Mouse (Mus musculus) MEL (cell line): Measurements from ENCODE around the gene Gm5108. TPM values are rescaled to one million over a fixed set of nuclear protein-coding genes. Genes with fewer than 3 reads are reported as not detected.

Experiments used
- DNase-seq: peaks from one replicate; pipeline ENCODE4 v3.0.0; 2011; ENCODE audit warnings: low read depth, low spot score
- H3K27ac ChIP-seq: 2 replicates; pipeline ENCODE4 v1.5.1; 2012; ENCODE audit warnings: low read depth, mild to moderate bottlenecking, control low read depth, low read length, moderate library complexity; ENCODE audit not compliant: control insufficient read depth
- H3K27me3 ChIP-seq, 2 experiments: fragments of 150-350 bp in 1 of 2; sonication (generic) in 1 of 2; 2 replicates each; pipeline ENCODE4 v1.6.1; 2012; ENCODE audit warnings: low read length in 2 of 2, mild to moderate bottlenecking in 2 of 2, improper control_type of control experiment in 1 of 2, moderate library complexity in 1 of 2; ENCODE audit not compliant: insufficient read depth in 2 of 2, control insufficient read depth in 1 of 2
- H3K36me3 ChIP-seq, 2 experiments: 2 replicates each; pipeline ENCODE4 v1.6.1; 2012 to 2014; ENCODE audit warnings: low read length in 2 of 2, improper control_type of control experiment in 1 of 2, inconsistent platforms in 1 of 2, mild to moderate bottlenecking in 1 of 2; ENCODE audit not compliant: insufficient read depth in 2 of 2, control insufficient read depth in 1 of 2
- H3K4me1 ChIP-seq, 2 experiments: fragments of 150-350 bp in 1 of 2; sonication (generic) in 1 of 2; 2 replicates each; pipeline ENCODE4 v1.6.1; 2012; ENCODE audit warnings: low read length in 2 of 2, improper control_type of control experiment in 1 of 2, mild to moderate bottlenecking in 1 of 2; ENCODE audit not compliant: insufficient read depth in 2 of 2, control insufficient read depth in 1 of 2
- H3K4me3 ChIP-seq, 2 experiments: fragments of 150-350 bp in 1 of 2; sonication (generic) in 1 of 2; 2 replicates each; pipeline ENCODE4 v1.5.1; 2012; ENCODE audit warnings: low read depth in 2 of 2, low read length in 2 of 2, mild to moderate bottlenecking in 2 of 2, moderate library complexity in 2 of 2, control low read depth in 1 of 2, improper control_type of control experiment in 1 of 2; ENCODE audit not compliant: control insufficient read depth in 1 of 2, insufficient read depth in 1 of 2
- H3K79me2 ChIP-seq: 2 replicates; pipeline ENCODE4 v1.6.1; 2012; ENCODE audit warnings: mild to moderate bottlenecking, low read length, moderate library complexity; ENCODE audit not compliant: control insufficient read depth, poor library complexity, insufficient read depth
- H3K9ac ChIP-seq: 2 replicates; pipeline ENCODE4 v1.6.1; 2012; ENCODE audit warnings: low read depth, mild to moderate bottlenecking, control low read depth, low read length, moderate library complexity; ENCODE audit not compliant: control insufficient read depth, poor library complexity, severe bottlenecking
- H3K9me3 ChIP-seq: fragments of 150-350 bp; sonication (generic); replicated peaks from 2 replicates; pipeline ENCODE4 v1.6.1; 2012; ENCODE audit warnings: mild to moderate bottlenecking, low read length, improper control_type of control experiment, moderate library complexity; ENCODE audit not compliant: insufficient read depth
- CHD2 ChIP-seq: IDR thresholded peaks from 2 replicates; pipeline ENCODE4 v1.6.1; 2011; ENCODE audit warnings: low read length, improper control_type of control experiment
- CTCF ChIP-seq, 3 experiments: IDR thresholded peaks in 2 of 3; conservative IDR thresholded peaks in 1 of 3; 2 replicates each; pipeline ENCODE4 v1.5.1; 2011 to 2012; ENCODE audit warnings: low read length in 3 of 3, low read depth in 2 of 3, mild to moderate bottlenecking in 2 of 3, improper control_type of control experiment in 1 of 3, inconsistent platforms in 1 of 3, mixed read lengths in 1 of 3, moderate library complexity in 1 of 3; ENCODE audit not compliant: control insufficient read depth in 1 of 3, insufficient read depth in 1 of 3, poor library complexity in 1 of 3, severe bottlenecking in 1 of 3
- ELF1 ChIP-seq: IDR thresholded peaks from 2 replicates; pipeline ENCODE4 v1.6.1; 2014; ENCODE audit warnings: low read depth, mild to moderate bottlenecking, inconsistent platforms, low read length, improper control_type of control experiment, moderate library complexity
- ETS1 ChIP-seq: IDR thresholded peaks from 2 replicates; pipeline ENCODE4 v1.6.1; 2012; ENCODE audit warnings: low read depth, mild to moderate bottlenecking, inconsistent platforms, low read length, improper control_type of control experiment, moderate library complexity
- GATA1 ChIP-seq: IDR thresholded peaks from 2 replicates; pipeline ENCODE4 v1.6.1; 2011; ENCODE audit warnings: low read depth, low read length, improper control_type of control experiment
- HCFC1 ChIP-seq: IDR thresholded peaks from 2 replicates; pipeline ENCODE4 v1.6.1; 2012; ENCODE audit warnings: low read depth, mild to moderate bottlenecking, inconsistent platforms, low read length, improper control_type of control experiment, moderate library complexity
- MAX ChIP-seq: IDR thresholded peaks from 2 replicates; pipeline ENCODE4 v1.6.1; 2011; ENCODE audit warnings: low read length, improper control_type of control experiment
- MAZ ChIP-seq: IDR thresholded peaks from 2 replicates; pipeline ENCODE4 v1.6.1; 2012; ENCODE audit warnings: low read depth, mild to moderate bottlenecking, inconsistent platforms, low read length, improper control_type of control experiment
- MEF2A ChIP-seq: IDR thresholded peaks from 2 replicates; pipeline ENCODE4 v1.6.1; 2014; ENCODE audit warnings: low read depth, mild to moderate bottlenecking, inconsistent platforms, low read length, improper control_type of control experiment; ENCODE audit not compliant: poor library complexity, insufficient replicate concordance, severe bottlenecking; ENCODE audit errors: extremely low read depth
- MXI1 ChIP-seq: IDR thresholded peaks from 2 replicates; pipeline ENCODE4 v1.6.1; 2011; ENCODE audit warnings: mild to moderate bottlenecking, low read depth, low read length, improper control_type of control experiment
- MYB ChIP-seq: IDR thresholded peaks from 2 replicates; pipeline ENCODE4 v1.6.1; 2011; ENCODE audit warnings: mild to moderate bottlenecking, low read depth, low read length, improper control_type of control experiment
- POLR2A ChIP-seq, 2 experiments: IDR thresholded peaks; 2 replicates each; pipeline ENCODE4 v1.6.1; 2011 to 2012; ENCODE audit warnings: low read length in 2 of 2, mild to moderate bottlenecking in 2 of 2, control low read depth in 1 of 2, improper control_type of control experiment in 1 of 2, low read depth in 1 of 2, moderate library complexity in 1 of 2; ENCODE audit not compliant: control insufficient read depth in 1 of 2, insufficient read depth in 1 of 2, poor library complexity in 1 of 2
- POLR2AphosphoS5 ChIP-seq: IDR thresholded peaks from 2 replicates; pipeline ENCODE4 v1.6.1; 2012; ENCODE audit warnings: low read depth, borderline replicate concordance, mild to moderate bottlenecking, inconsistent platforms, low read length, moderate library complexity, mixed read lengths
- RAD21 ChIP-seq: IDR thresholded peaks from 2 replicates; pipeline ENCODE4 v1.6.1; 2011; ENCODE audit warnings: mild to moderate bottlenecking, low read depth, low read length, improper control_type of control experiment
- RCOR1 ChIP-seq: IDR thresholded peaks from 2 replicates; pipeline ENCODE4 v1.6.1; 2012; ENCODE audit warnings: low read depth, mild to moderate bottlenecking, inconsistent platforms, low read length, improper control_type of control experiment
- SIN3A ChIP-seq: IDR thresholded peaks from 2 replicates; pipeline ENCODE4 v1.6.1; 2012; ENCODE audit warnings: low read length, improper control_type of control experiment, inconsistent platforms
- TBP ChIP-seq: IDR thresholded peaks from 2 replicates; pipeline ENCODE4 v1.8.0; 2011; ENCODE audit warnings: low read depth, low read length, improper control_type of control experiment
- TCF12 ChIP-seq: IDR thresholded peaks from 2 replicates; pipeline ENCODE4 v1.6.1; 2014; ENCODE audit warnings: low read depth, mild to moderate bottlenecking, inconsistent platforms, low read length, improper control_type of control experiment, moderate library complexity
- USF1 ChIP-seq: IDR thresholded peaks from 2 replicates; pipeline ENCODE4 v1.6.1; 2014; ENCODE audit warnings: low read depth, mild to moderate bottlenecking, inconsistent platforms, low read length, improper control_type of control experiment, moderate library complexity
- USF2 ChIP-seq, 2 experiments: IDR thresholded peaks; 2 replicates each; pipeline ENCODE4 v1.6.1; 2011 to 2012; ENCODE audit warnings: improper control_type of control experiment in 2 of 2, low read length in 2 of 2, borderline replicate concordance in 1 of 2, inconsistent platforms in 1 of 2, low read depth in 1 of 2, mild to moderate bottlenecking in 1 of 2; ENCODE audit not compliant: insufficient read depth in 1 of 2
- ZC3H11A ChIP-seq: IDR thresholded peaks from 2 replicates; pipeline ENCODE4 v1.6.1; 2012; ENCODE audit warnings: low read depth, mild to moderate bottlenecking, inconsistent platforms, low read length, improper control_type of control experiment
- ZMIZ1 ChIP-seq: IDR thresholded peaks from 2 replicates; pipeline ENCODE4 v1.6.1; 2012; ENCODE audit warnings: low read depth, mild to moderate bottlenecking, inconsistent platforms, low read length, improper control_type of control experiment, moderate library complexity
- polyA plus RNA-seq, 2 experiments: library from polyadenylated mRNA; stranded (reverse) in 1 of 2; unstranded in 1 of 2; fragments of >175 nt in 1 of 2; fragments of >200 nt in 1 of 2; gene quantifications; 2 replicates each; pipeline versions ENCODE4 v1.2.1 to v1.2.4; 2012; ENCODE audit warnings: low replicate concordance in 2 of 2, low read depth in 1 of 2; ENCODE audit not compliant: insufficient read length in 2 of 2, insufficient read depth in 1 of 2, missing spikeins in 1 of 2
- total RNA-seq: library from RNA; depleted of rRNA; stranded (reverse); fragments of 300-350 nt; gene quantifications from 2 replicates; pipeline ENCODE4 v1.2.3, GENCODE M21; 2012

Gm5108 gene
- total and polyA plus RNA-seq, 3 experiments, result not detected

DNA sequence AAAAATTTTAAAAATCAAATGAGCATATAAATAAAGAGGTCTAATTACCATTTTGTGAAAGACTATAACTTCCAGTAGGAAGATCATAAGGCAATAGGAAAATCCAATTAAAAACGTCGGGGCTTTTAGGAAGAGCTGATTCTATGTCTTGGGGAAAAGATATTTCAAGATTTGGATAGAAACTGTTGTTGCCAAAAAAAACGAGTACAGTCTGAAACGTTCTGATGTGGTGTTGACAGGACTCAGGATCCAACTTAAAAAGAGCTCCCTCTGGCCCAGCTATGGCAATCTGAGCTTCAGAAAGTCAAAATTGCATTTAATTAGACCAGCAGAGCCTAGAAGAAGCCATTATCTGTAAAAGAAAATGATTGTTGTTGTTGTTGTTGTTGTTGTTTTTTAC lies 12.6 kb downstream of the Gm5108 start:
- no peak overlapping the region for H3K9ac ChIP-seq
- no peak for TF ChIP-seq HCFC1
- TF ChIP-seq ETS1, result no peak
- no peak for TF ChIP-seq SIN3A
- no peak for TF ChIP-seq USF1
- no peak for TF ChIP-seq MXI1
- TF ChIP-seq RCOR1, result no peak
- TF ChIP-seq ZMIZ1, result no peak
- TF ChIP-seq TBP, result no peak
- TF ChIP-seq CTCF (IDR thresholded peaks at IDR 0.05 in 2 of 3, conservative IDR thresholded peaks at IDR 0.05 in 1 of 3; ENCODE audit: control insufficient read depth in 1 of 3, insufficient read depth in 1 of 3, low read depth in 2 of 3, low read length in 3 of 3, poor library complexity in 1 of 3, severe bottlenecking in 1 of 3), result no peak
- no peak for TF ChIP-seq POLR2A (IDR thresholded peaks at IDR 0.05; ENCODE audit: control insufficient read depth in 1 of 2, insufficient read depth in 1 of 2, low read depth in 1 of 2, low read length in 2 of 2, poor library complexity in 1 of 2)
- TF ChIP-seq ZC3H11A, result no peak
- no peak for TF ChIP-seq CHD2
- TF ChIP-seq ELF1, result no peak
- no peak for TF ChIP-seq USF2 (IDR thresholded peaks at IDR 0.05; ENCODE audit: borderline replicate concordance in 1 of 2, insufficient read depth in 1 of 2, low read depth in 1 of 2, low read length in 2 of 2)
- TF ChIP-seq GATA1, result no peak
- TF ChIP-seq, all 39 proteins: peak for 0
- Histone ChIP-seq H3K9me3 (no peaks in the 10 kb centered on the region), H3K4me1 (no peaks in the 10 kb centered on the region), H3K27ac (no peak overlapping the region), H3K27me3 (no peaks in the 10 kb centered on the region), H3K36me3 (no peaks in the 10 kb centered on the region), H3K79me2 (no peaks in the 10 kb centered on the region), H3K4me3 (no peak overlapping the region)
- DNase-seq, result no peak

DNA sequence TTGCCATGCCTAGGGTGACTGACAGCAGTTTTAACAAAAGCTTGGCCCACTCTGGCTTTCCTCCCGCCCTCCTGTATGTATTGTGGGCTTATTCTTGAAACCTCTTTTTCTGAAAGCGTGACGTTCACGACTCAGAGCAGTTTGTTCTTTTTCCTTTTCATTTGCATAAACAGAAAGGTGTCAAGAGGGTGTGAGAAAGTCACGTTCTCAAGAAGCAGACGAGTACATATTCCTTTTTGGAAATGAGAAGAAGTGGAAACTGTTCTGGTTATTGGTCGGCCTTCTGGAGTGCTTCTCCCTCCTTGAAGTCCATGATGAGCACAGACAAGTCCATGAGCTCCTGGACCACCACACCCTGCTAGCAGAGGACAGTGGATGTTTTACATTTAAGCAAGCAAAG lies 14.0 kb downstream of the Gm5108 start:
- H3K36me3 ChIP-seq, result no peaks in the 10 kb centered on the region
- no peak for DNase-seq
- H3K9ac ChIP-seq, result no peak overlapping the region
- no peak overlapping the region for H3K27ac ChIP-seq
- no peak for TF ChIP-seq MAX
- TF ChIP-seq TCF12, result no peak
- TF ChIP-seq RAD21, result no peak
- TF ChIP-seq MAZ, result no peak
- TF ChIP-seq SIN3A, result no peak
- TF ChIP-seq MEF2A, result no peak
- TF ChIP-seq POLR2AphosphoS5, result no peak
- no peak for TF ChIP-seq MYB
- no peaks in the 10 kb centered on the region for H3K27me3 ChIP-seq
- no peak overlapping the region for H3K4me3 ChIP-seq
- no peaks in the 10 kb centered on the region for H3K9me3 ChIP-seq
- H3K79me2 ChIP-seq, result no peaks in the 10 kb centered on the region
- H3K4me1 ChIP-seq, result no peaks in the 10 kb centered on the region
